ENCODE assay signal across 10 mouse cellular contexts in genomic region chr10:76931122-76931521, GRCm38 (mm10). TPM values are rescaled to one million over a fixed set of nuclear protein-coding genes. Genes with fewer than 3 reads are reported as not detected.
DNase-seq lines count a peak whose midpoint lies in the region; ATAC-seq lines count a peak whose summit lies in the region.
"Had no signal": no experiment of that assay in that cellular context is flagged by ENCODE, and none has a peak within 500 bp of the region (broad histone marks: within the 10 kb centered on the region; RNA-seq: fewer than 3 reads in every experiment).

No protein-coding gene starts in this region.

- no peak for ATAC-seq in kidney, embryonic 16.5 days (ENCODE audit: low FRiP score, low TSS enrichment)
- no peak for ATAC-seq in frontal cortex, adult (ENCODE audit: low TSS enrichment)
- no peak for ATAC-seq in midbrain, embryonic 11.5 days (ENCODE audit: low FRiP score)

- no peak overlapping the region for H3K9ac ChIP-seq in kidney, embryonic 16.5 days (replicated peaks; ENCODE audit: low read length)
- H3K9ac ChIP-seq in midbrain, embryonic 11.5 days (ENCODE audit: low read length) = no peak overlapping the region
- H3K9ac ChIP-seq: embryonic facial prominence, embryonic 13.5 days; lung, embryonic 15.5 days had no signal

- no peaks in the 10 kb centered on the region for H3K27me3 ChIP-seq in kidney, embryonic 16.5 days (ENCODE audit: insufficient read depth, low read length)
- H3K27me3 ChIP-seq in midbrain, embryonic 11.5 days (ENCODE audit: control insufficient read depth, insufficient read depth, low read length) = no peaks in the 10 kb centered on the region
- H3K27me3 ChIP-seq: embryonic facial prominence, embryonic 13.5 days; lung, embryonic 15.5 days had no signal

- H3K27ac ChIP-seq in kidney, embryonic 16.5 days (ENCODE audit: low read length) = no peak overlapping the region
- H3K27ac ChIP-seq in midbrain, embryonic 11.5 days (ENCODE audit: low read depth, low read length) = no peak overlapping the region
- H3K27ac ChIP-seq: embryonic facial prominence, embryonic 13.5 days; lung, embryonic 15.5 days had no signal

- H3K4me3 ChIP-seq in kidney, embryonic 16.5 days (ENCODE audit: low read length) = no peak overlapping the region
- H3K4me3 ChIP-seq in midbrain, embryonic 11.5 days (ENCODE audit: low read depth, low read length) = no peak overlapping the region
- H3K4me3 ChIP-seq: embryonic facial prominence, embryonic 13.5 days; lung, embryonic 15.5 days had no signal

- DNase-seq in kidney, adult 18-20 months = peak; percentile 24
- DNase-seq in adrenal gland, adult 8-10 months = peak; percentile 81
- peak; percentile 68 for DNase-seq in gastrocnemius, postnatal 14 days
- DNase-seq in layer of hippocampus, postnatal 36 days = peak; percentile 22 to 23
- no peak for DNase-seq in left cerebral cortex, adult 8-10 months (ENCODE audit: low spot score in 2 of 2)
- no peak for DNase-seq in midbrain, embryonic 11.5 days (ENCODE audit: low spot score, missing footprints)

- H3K4me2 ChIP-seq in kidney, embryonic 16.5 days (replicated peaks; ENCODE audit: low read depth, low read length) = no peak overlapping the region
- no peak overlapping the region for H3K4me2 ChIP-seq in midbrain, embryonic 11.5 days
- H3K4me2 ChIP-seq: embryonic facial prominence, embryonic 13.5 days; lung, embryonic 15.5 days had no signal

- peaks cover 8% of the 10 kb centered on the region for H3K4me1 ChIP-seq in kidney, embryonic 16.5 days (ENCODE audit: insufficient read depth, low read length)
- no peaks in the 10 kb centered on the region for H3K4me1 ChIP-seq in midbrain, embryonic 11.5 days (ENCODE audit: control insufficient read depth, insufficient read depth, low read length)
- H3K4me1 ChIP-seq: embryonic facial prominence, embryonic 13.5 days; lung, embryonic 15.5 days had no signal

- no peaks in the 10 kb centered on the region for H3K9me3 ChIP-seq in kidney, embryonic 16.5 days (ENCODE audit: low read length)
- no peaks in the 10 kb centered on the region for H3K9me3 ChIP-seq in midbrain, embryonic 11.5 days (ENCODE audit: control insufficient read depth, low read length)
- H3K9me3 ChIP-seq: embryonic facial prominence, embryonic 13.5 days; lung, embryonic 15.5 days had no signal

- H3K36me3 ChIP-seq in kidney, embryonic 16.5 days (ENCODE audit: insufficient read depth, low read length) = no peaks in the 10 kb centered on the region
- H3K36me3 ChIP-seq in midbrain, embryonic 11.5 days (ENCODE audit: control insufficient read depth, insufficient read depth, low read length) = no peaks in the 10 kb centered on the region
- H3K36me3 ChIP-seq: embryonic facial prominence, embryonic 13.5 days; lung, embryonic 15.5 days had no signal

- intact Hi-C loops in gastrocnemius, postnatal 14 days (cut with DNase I; ENCODE audit: low total_unique reads) = no loop called here

- WGBS in kidney, embryonic 16.5 days = 76% methylated on average over 6 of the region's 6 CpGs
- WGBS in midbrain, embryonic 11.5 days = 91% methylated on average over 6 of the region's 6 CpGs

RNA-seq across cellular contexts. Expression of gene Pcbp3, which starts 30.6 kb away (rescaled TPM):
- polyA plus RNA-seq in kidney, embryonic 16.5 days (2015; fragmentation: Nextera tagmentation; extraction: Ambion mirVana) = 53.2 and 54.4 TPM in 2 replicates
- total RNA-seq in adrenal gland, adult 8-10 months (2022) = 10 to 100 TPM; 31.7 to 46.9 (median 35.9) TPM
- 1 to 10 TPM; 3.7 to 5.1 TPM for total RNA-seq in gastrocnemius, postnatal 14 days (2021)
- 10 to 100 TPM; 63.0 to 67.1 TPM for total RNA-seq in layer of hippocampus, postnatal 36 days (2021)
- 10 to 100 TPM; 62.1 to 75.2 (median 68.7) TPM for total RNA-seq in left cerebral cortex, adult 8-10 months (2022)
- 34.4 and 41.5 TPM in 2 replicates for polyA plus RNA-seq in midbrain, embryonic 11.5 days (2014; fragmentation: Nextera tagmentation; extraction: Ambion mirVana)

Comparison
In these comparisons a context has a peak if more than half of its experiments do, and no peak if none do; other contexts are left out.
1. DNase-seq: peak in kidney, adult 18-20 months (single experiment), adrenal gland, adult 8-10 months (single experiment), gastrocnemius, postnatal 14 days (single experiment) and layer of hippocampus, postnatal 36 days (2 of 2); none in left cerebral cortex, adult 8-10 months (0 of 2) and midbrain, embryonic 11.5 days (single experiment).
2. RNA of gene Pcbp3, which starts 30.6 kb away (total RNA-seq): 62.1 to 75.2 TPM in left cerebral cortex, adult 8-10 months, 63.0 to 67.1 TPM in layer of hippocampus, postnatal 36 days and 31.7 to 46.9 TPM in adrenal gland, adult 8-10 months; 3.7 to 5.1 TPM in gastrocnemius, postnatal 14 days; every median in the first group is over 4 times any median in the second.